Mouse (Mus musculus) liver, embryonic 14 days (tissue): ENCODE results near the gene Gnb5. TPM values are rescaled to one million over a fixed set of nuclear protein-coding genes. Genes with fewer than 3 reads are reported as not detected.

Experiments
- polyA plus RNA-seq: library from polyadenylated mRNA; depleted of rRNA; stranded (reverse); fragments of >200 nt; gene quantifications from 2 replicates; pipeline ENCODE4 v1.2.3, GENCODE M21; 2012; rRNA removed

Gene Gnb5
- polyA plus RNA-seq = 0.73 and 1.1 TPM in 2 replicates

GRCm38 (mm10) chr9:75306126-75306898 is at the start of gene Gnb5:
TSS of gene Gnb5 (plus strand) at chr9:75306288.

DNA sequence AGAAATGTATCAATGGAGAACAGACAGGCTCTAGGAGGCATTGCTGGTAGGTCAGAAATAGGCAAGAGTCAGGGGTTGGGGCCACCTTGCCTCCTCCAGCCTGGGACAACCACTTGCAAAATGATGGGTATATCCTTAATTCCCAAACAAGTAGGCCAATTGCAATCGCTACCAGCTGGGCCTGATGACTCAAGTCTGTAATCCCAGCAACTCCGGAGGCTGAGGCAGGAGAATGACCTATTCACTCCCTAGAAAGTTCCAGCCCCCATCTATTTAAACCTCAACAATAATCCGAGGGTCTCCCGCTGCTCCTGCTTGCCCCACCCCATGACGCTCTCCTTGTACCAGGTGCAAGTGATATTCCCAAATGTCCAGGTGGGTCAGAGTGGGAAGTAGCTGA is 41.4 kb downstream of the Gnb5 start, which contains the start of gene Bcl2l10:
Bcl2l10 (plus strand) TSS at position 301 of the 400 bp plus-strand sequence.

Other genes with a start within 250 kb of the Gnb5 start
- gene Myo5a, start 235.3 kb upstream of the Gnb5 start, polyA plus RNA-seq = 1.3 and 2.0 TPM in 2 replicates
- gene Myo5c, start 74.3 kb upstream of the Gnb5 start, polyA plus RNA-seq = 0.48 and 0.55 TPM in 2 replicates
- not detected in 2 replicates for gene Bcl2l10, start 41.5 kb downstream of the Gnb5 start, polyA plus RNA-seq
- gene Mapk6, start 103.7 kb downstream of the Gnb5 start, polyA plus RNA-seq = 10.3 and 11.1 TPM in 2 replicates
- gene Leo1, start 135.2 kb downstream of the Gnb5 start, polyA plus RNA-seq = 9.2 and 9.9 TPM in 2 replicates